Mouse (Mus musculus): ENCODE results near the gene Rsph3b.

The Rsph3b gene

GRCm38 (mm10) chr17:6863521-6863920 lies 85.0 kb downstream of the Rsph3b start:
- no peak for DNase-seq (ENCODE audit: low spot score)

- no peak for DNase-seq (ENCODE audit: low spot score)
Measured at GRCm38 (mm10) chr17:6862040-6862780, 86.3 kb downstream of the Rsph3b start.

GRCm38 (mm10) chr17:6861181-6862039 lies 87.1 kb downstream of the Rsph3b start:
- DNase-seq (ENCODE audit: low spot score) = no peak

GRCm38 (mm10) chr17:6860491-6860897 lies 88.0 kb downstream of the Rsph3b start:
- DNase-seq (ENCODE audit: low spot score) = no peak

- DNase-seq (ENCODE audit: low spot score) = no peak
Measured at GRCm38 (mm10) chr17:6860067-6860466, 88.4 kb downstream of the Rsph3b start.

Measured in MN1 (cell line).